Mouse (Mus musculus) olfactory bulb, adult 2 months (tissue): ENCODE results near the gene Ctbp1.

Experiments used
- CTCF ChIP-seq: fragments of 200-500 bp; IDR thresholded peaks from 2 replicates; pipeline ENCODE4 v1.5.1; 2012; ENCODE audit warnings: low read depth, mild to moderate bottlenecking, low read length, moderate library complexity; ENCODE audit not compliant: insufficient read depth
- POLR2A ChIP-seq: fragments of 200-500 bp; IDR thresholded peaks from 2 replicates; pipeline ENCODE4 v1.6.1; 2012; ENCODE audit warnings: mild to moderate bottlenecking, low read depth, low read length, moderate library complexity; ENCODE audit not compliant: insufficient read depth

DNA sequence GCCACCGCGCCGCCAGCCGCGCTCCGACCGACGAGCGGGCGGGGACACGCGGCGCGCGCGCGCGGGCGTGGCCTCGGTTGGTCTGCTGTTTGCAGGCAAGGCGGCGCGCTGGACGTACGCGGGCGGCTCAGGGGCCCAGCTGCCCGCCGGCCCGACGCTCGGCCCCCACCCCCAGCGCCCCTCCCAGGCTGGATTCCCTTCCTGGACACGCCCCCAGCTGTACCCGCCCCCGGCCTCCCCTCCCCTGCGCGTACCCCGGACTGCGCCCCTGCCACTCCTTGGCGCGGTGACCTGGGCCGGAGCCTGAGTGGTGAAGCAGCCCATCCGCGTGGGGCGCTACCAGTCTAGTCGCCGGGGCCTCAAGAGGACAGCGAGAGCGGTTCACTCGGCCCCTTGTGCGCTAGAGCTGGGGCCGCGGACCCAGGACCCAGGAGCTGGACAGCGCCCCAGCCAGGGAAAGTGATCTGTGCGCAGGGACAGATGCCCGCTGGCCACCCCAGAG lies at the start of gene Ctbp1:
- TF ChIP-seq CTCF (no peak), POLR2A (peak; percentile 12; the same call in 1 of the 2 replicates)
